Mouse (Mus musculus) heart, adult 8-10 months (tissue): ENCODE data around the gene Ifi203. TPM values are rescaled to one million over a fixed set of nuclear protein-coding genes. Genes with fewer than 3 reads are reported as not detected.
A peak's percentile ranks its signal among the peaks of the same experiment; 100 is the strongest.
"Not testable (repeated sequence)": the region's sequence is repeated elsewhere in the genome, so short reads cannot be mapped to it uniquely, and the experiment has no call there.

Experiments
- DNase-seq: peaks from one replicate; pipeline ENCODE4 v3.0.0; 2022; ENCODE audit warnings: low spot score
- total RNA-seq, 4 experiments: library from RNA; stranded (reverse); gene quantifications; 2 replicates each; pipeline ENCODE4 v1.2.4; 2022

Ifi203 gene
- total RNA-seq = 10 to 100 TPM in 3 of 4 experiments, 1 to 10 TPM in 1; 8.5 to 14.2 (median 12.0) TPM

GRCm38 (mm10) chr1:173941924-173942779 is at the start of gene Ifi203, which contains the start of gene Mndal:
TSS of gene Ifi203 (minus strand) at chr1:173942672.
TSS of gene Mndal (minus strand) at chr1:173942491.
- DNase-seq = peak; percentile 50

GRCm38 (mm10) chr1:173982694-173983305 is 40.3 kb upstream of the Ifi203 start, which contains the start of gene Ifi202b:
TSS of gene Ifi202b (minus strand) at chr1:173982744.
- not testable (repeated sequence) for DNase-seq

GRCm38 (mm10) chr1:173981038-173981437 is 38.6 kb upstream of the Ifi203 start:
- DNase-seq = not testable (repeated sequence)

GRCm38 (mm10) chr1:173977622-173978021 is 35.1 kb upstream of the Ifi203 start:
- DNase-seq = no peak

- peak; percentile 54 for DNase-seq
Measured at GRCm38 (mm10) chr1:173973111-173973510, 30.6 kb upstream of the Ifi203 start.

GRCm38 (mm10) chr1:173961491-173961890 is 19.0 kb upstream of the Ifi203 start:
- DNase-seq = peak; percentile 12

GRCm38 (mm10) chr1:173959998-173960397 is 17.5 kb upstream of the Ifi203 start:
- DNase-seq = not testable (repeated sequence)

GRCm38 (mm10) chr1:173955839-173956527 is 13.5 kb upstream of the Ifi203 start:
- DNase-seq = not testable (repeated sequence)

GRCm38 (mm10) chr1:173955071-173955796 is 12.8 kb upstream of the Ifi203 start:
- no peak for DNase-seq

GRCm38 (mm10) chr1:173953563-173953962 is 11.1 kb upstream of the Ifi203 start:
- DNase-seq = no peak

- DNase-seq = not testable (repeated sequence)
Measured at GRCm38 (mm10) chr1:173949044-173949443, 6.6 kb upstream of the Ifi203 start.

GRCm38 (mm10) chr1:173942780-173943066 is 251 bp upstream of the Ifi203 start:
- DNase-seq = not testable (repeated sequence)

GRCm38 (mm10) chr1:173941522-173941921 is 950 bp downstream of the Ifi203 start:
- peak; percentile 4 for DNase-seq

GRCm38 (mm10) chr1:173919279-173919678 is 23.2 kb downstream of the Ifi203 start:
- DNase-seq = not testable (repeated sequence)

GRCm38 (mm10) chr1:173914559-173914958 is 27.9 kb downstream of the Ifi203 start:
- DNase-seq = no peak

- not testable (repeated sequence) for DNase-seq
Measured at GRCm38 (mm10) chr1:173913256-173913791, 29.1 kb downstream of the Ifi203 start.

GRCm38 (mm10) chr1:173912548-173913255 is 29.8 kb downstream of the Ifi203 start, which contains the start of gene Ifi211:
TSS of gene Ifi211 (minus strand) at chr1:173913046.
- DNase-seq = peak; percentile 80

- DNase-seq = no peak
Measured at GRCm38 (mm10) chr1:173911808-173912464, 30.5 kb downstream of the Ifi203 start.

GRCm38 (mm10) chr1:173908390-173908789 is 34.1 kb downstream of the Ifi203 start:
- not testable (repeated sequence) for DNase-seq

- not testable (repeated sequence) for DNase-seq
Measured at GRCm38 (mm10) chr1:173905885-173906284, 36.6 kb downstream of the Ifi203 start.
